ENCODE assay signal across 8 mouse cellular contexts in genomic region chr2:180103151-180103977, GRCm38 (mm10). TPM values are rescaled to one million over a fixed set of nuclear protein-coding genes. Genes with fewer than 3 reads are reported as not detected.
DNase-seq lines count a peak whose midpoint lies in the region; ATAC-seq and TF ChIP-seq lines count a peak whose summit lies in the region.

No protein-coding gene starts in this region.

- intact Hi-C loops in left cerebral cortex, postnatal 36 days (cut with DNase I): no loop called here
- intact Hi-C loops in left cerebral cortex, postnatal 10 days (cut with DNase I): no loop called here

- H3K9ac ChIP-seq in forebrain, postnatal 0 days: peak overlapping the region; percentile 53
- peak overlapping the region; percentile 61 for H3K9ac ChIP-seq in midbrain, embryonic 11.5 days (ENCODE audit: low read length)

- DNase-seq in left cerebral cortex, postnatal 36 days (ENCODE audit: low spot score in 2 of 2): peak; percentile 50 to 53
- DNase-seq in left cerebral cortex, postnatal 10 days (ENCODE audit: extremely low spot score in 1 of 2, low spot score in 2 of 2): no peak
- DNase-seq in forebrain, postnatal 0 days: peak; percentile 68
- DNase-seq in midbrain, embryonic 11.5 days (ENCODE audit: low spot score, missing footprints): peak; percentile 95
- DNase-seq in adipocyte (ENCODE audit: low spot score): no peak
- DNase-seq in kidney, postnatal 10 days: no peak
- no peak for DNase-seq in spleen, adult 12 weeks (ENCODE audit: low spot score)

- no peak overlapping the region for H3K27ac ChIP-seq in brown adipose tissue, adult 24 weeks (replicated peaks; ENCODE audit: low read depth, low read length)
- H3K27ac ChIP-seq in forebrain, postnatal 0 days (ENCODE audit: low read depth, low read length): no peak overlapping the region
- no peak overlapping the region for H3K27ac ChIP-seq in midbrain, embryonic 11.5 days (ENCODE audit: low read depth, low read length)

- peak; percentile 39 for ATAC-seq in forebrain, postnatal 0 days
- ATAC-seq in midbrain, embryonic 11.5 days (ENCODE audit: low FRiP score): peak; percentile 26

- no peak for TF ChIP-seq CTCF in forebrain, postnatal 0 days (IDR thresholded peaks at IDR 0.05; ENCODE audit: low read depth)

- H3K4me1 ChIP-seq in brown adipose tissue, adult 24 weeks (ENCODE audit: control insufficient read depth, insufficient read depth, insufficient read length, low read length): peaks cover 5% of the 10 kb centered on the region; the same call in 1 of the 2 replicates
- 0 out of 2 replicates have a peak, but pooled peaks cover 2% of the 10 kb centered on the region for H3K4me1 ChIP-seq in forebrain, postnatal 0 days (ENCODE audit: insufficient read depth)
- H3K4me1 ChIP-seq in midbrain, embryonic 11.5 days (ENCODE audit: control insufficient read depth, insufficient read depth, low read length): peaks cover 25% of the 10 kb centered on the region

- H3K4me3 ChIP-seq in brown adipose tissue, adult 24 weeks (ENCODE audit: insufficient read depth, low read depth, low read length): peak overlapping the region; percentile 49; the same call in 1 of the 2 replicates
- H3K4me3 ChIP-seq in forebrain, postnatal 0 days (ENCODE audit: low read depth, low read length): peak overlapping the region; percentile 54
- peak overlapping the region; percentile 48 for H3K4me3 ChIP-seq in midbrain, embryonic 11.5 days (ENCODE audit: low read depth, low read length)

- no peaks in the 10 kb centered on the region for H3K36me3 ChIP-seq in forebrain, postnatal 0 days (ENCODE audit: insufficient read depth)
- H3K36me3 ChIP-seq in midbrain, embryonic 11.5 days (ENCODE audit: control insufficient read depth, insufficient read depth, low read length): no peaks in the 10 kb centered on the region

- no peaks in the 10 kb centered on the region for H3K9me3 ChIP-seq in forebrain, postnatal 0 days (ENCODE audit: low read length)
- H3K9me3 ChIP-seq in midbrain, embryonic 11.5 days (ENCODE audit: control insufficient read depth, low read length): no peaks in the 10 kb centered on the region

- peaks cover 17% of the 10 kb centered on the region for H3K27me3 ChIP-seq in forebrain, postnatal 0 days (ENCODE audit: insufficient read depth, low read length)
- H3K27me3 ChIP-seq in midbrain, embryonic 11.5 days (ENCODE audit: control insufficient read depth, insufficient read depth, low read length): peaks cover 50% of the 10 kb centered on the region

- H3K4me2 ChIP-seq in forebrain, postnatal 0 days (ENCODE audit: low read depth): peak overlapping the region; percentile 90
- peak overlapping the region; percentile 96 for H3K4me2 ChIP-seq in midbrain, embryonic 11.5 days

- WGBS in forebrain, postnatal 0 days: 2% methylated on average over 55 of the region's 57 CpGs
- under 1% methylated on average over 55 of the region's 57 CpGs for WGBS in midbrain, embryonic 11.5 days

RNA-seq across cellular contexts. Expression of gene Hrh3, which starts 0.9 kb away (rescaled TPM):
- 10 to 100 TPM; 94.8 to 99.4 TPM for total RNA-seq in left cerebral cortex, postnatal 36 days (2021)
- 10 to 100 TPM; 35.9 to 42.1 TPM for total RNA-seq in left cerebral cortex, postnatal 10 days (2021)
- not detected in 2 replicates for polyA plus RNA-seq in brown adipose tissue, adult 24 weeks (2012; ENCODE audit: insufficient read depth, insufficient read length, missing spikeins)
- total RNA-seq in forebrain, postnatal 0 days (2014; rRNA removed): 11.3 and 13.3 TPM in 2 replicates
- polyA plus RNA-seq in forebrain, postnatal 0 days (2015; fragmentation: Nextera tagmentation; extraction: Ambion mirVana): 4.6 and 6.1 TPM in 2 replicates
- polyA plus RNA-seq in midbrain, embryonic 11.5 days (2014; fragmentation: Nextera tagmentation; extraction: Ambion mirVana): 3.0 and 3.2 TPM in 2 replicates

RNA-seq across cellular contexts. Expression of gene Osbpl2, which starts 15.7 kb away (rescaled TPM):
- 10 to 100 TPM; 44.2 to 50.4 TPM for total RNA-seq in left cerebral cortex, postnatal 36 days (2021)
- total RNA-seq in left cerebral cortex, postnatal 10 days (2021): 10 to 100 TPM; 54.1 to 58.4 TPM
- polyA plus RNA-seq in brown adipose tissue, adult 24 weeks (2012; ENCODE audit: insufficient read depth, insufficient read length, missing spikeins): 27.2 and 38.7 TPM in 2 replicates
- total RNA-seq in forebrain, postnatal 0 days (2014; rRNA removed): 63.0 and 64.2 TPM in 2 replicates
- polyA plus RNA-seq in forebrain, postnatal 0 days (2015; fragmentation: Nextera tagmentation; extraction: Ambion mirVana): 61.0 and 69.8 TPM in 2 replicates
- 43.3 and 46.3 TPM in 2 replicates for polyA plus RNA-seq in midbrain, embryonic 11.5 days (2014; fragmentation: Nextera tagmentation; extraction: Ambion mirVana)

RNA-seq across cellular contexts. Expression of gene Mtg2, which starts 33.0 kb away (rescaled TPM):
- 10 to 100 TPM; 12.6 to 19.1 TPM for total RNA-seq in left cerebral cortex, postnatal 36 days (2021)
- 10 to 100 TPM; 16.2 to 17.5 TPM for total RNA-seq in left cerebral cortex, postnatal 10 days (2021)
- 17.4 and 21.7 TPM in 2 replicates for polyA plus RNA-seq in brown adipose tissue, adult 24 weeks (2012; ENCODE audit: insufficient read depth, insufficient read length, missing spikeins)
- 27.9 and 32.2 TPM in 2 replicates for total RNA-seq in forebrain, postnatal 0 days (2014; rRNA removed)
- polyA plus RNA-seq in forebrain, postnatal 0 days (2015; fragmentation: Nextera tagmentation; extraction: Ambion mirVana): 23.5 and 25.5 TPM in 2 replicates
- polyA plus RNA-seq in midbrain, embryonic 11.5 days (2014; fragmentation: Nextera tagmentation; extraction: Ambion mirVana): 29.8 and 30.3 TPM in 2 replicates

Comparison
In these comparisons a context has a peak if more than half of its experiments do, and no peak if none do; other contexts are left out.
1. DNase-seq: peak in left cerebral cortex, postnatal 36 days (2 of 2), forebrain, postnatal 0 days (single experiment) and midbrain, embryonic 11.5 days (single experiment); none in left cerebral cortex, postnatal 10 days (0 of 2), adipocyte (single experiment), kidney, postnatal 10 days (single experiment) and spleen, adult 12 weeks (single experiment).
2. Peak in every context shown above with its lines, with median percentiles within 50 percentile points of each other: H3K4me3 ChIP-seq.